Comparison of ENCODE assay signal across 7 mouse cellular contexts in the genomic region with DNA sequence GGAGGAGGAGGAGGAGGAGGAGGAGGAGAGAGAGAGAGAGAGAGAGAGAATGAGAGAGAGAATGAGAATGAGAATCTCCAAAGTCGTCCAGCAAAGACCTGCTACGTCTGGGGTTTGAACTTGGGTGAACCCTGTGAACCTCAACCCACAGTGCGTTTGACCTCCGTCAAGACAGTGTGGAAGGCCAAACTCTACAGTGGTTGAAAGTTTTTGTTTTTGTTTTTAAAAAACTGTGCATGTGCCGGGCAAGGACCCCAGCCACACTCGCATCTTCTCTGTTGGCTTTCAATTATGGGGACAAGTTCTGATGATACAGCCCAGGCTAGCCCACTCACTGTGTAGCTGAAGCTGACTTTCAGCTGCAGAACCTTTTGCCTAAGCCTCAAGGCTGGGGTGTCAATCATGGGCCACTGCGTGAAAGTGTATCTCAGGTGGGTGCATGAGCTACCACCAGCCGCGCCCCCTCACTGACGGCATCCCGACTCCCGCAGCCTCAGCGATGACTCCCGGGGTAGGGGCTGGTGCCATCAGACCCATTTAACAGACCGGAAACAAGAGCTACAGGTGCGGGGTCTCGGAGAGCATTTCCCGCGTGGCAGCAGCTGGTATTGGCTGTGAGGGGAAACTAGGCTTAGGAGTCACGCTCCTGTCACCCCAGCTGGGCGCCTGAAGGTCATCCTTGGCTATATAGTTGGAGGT. TPM values are rescaled to one million over a fixed set of nuclear protein-coding genes. Genes with fewer than 3 reads are reported as not detected.
A peak's percentile ranks its signal among the peaks of the same experiment; 100 is the strongest.
DNase-seq lines count a peak whose midpoint lies in the region; ATAC-seq and TF ChIP-seq lines count a peak whose summit lies in the region.

No protein-coding gene starts in this region.

- H3K4me2 ChIP-seq in forebrain, embryonic 15.5 days (replicated peaks), result peak overlapping the region; percentile 51
- H3K4me2 ChIP-seq in midbrain, embryonic 13.5 days (replicated peaks), result peak overlapping the region; percentile 46

- peak overlapping the region; percentile 28 for H3K4me3 ChIP-seq in testis, adult 2 months (ENCODE audit: control insufficient read depth, low read depth, low read length)
- H3K4me3 ChIP-seq in forebrain, embryonic 15.5 days, result peak overlapping the region; percentile 29
- H3K4me3 ChIP-seq in kidney, adult 2 months (ENCODE audit: insufficient read depth, low read depth, low read length), result 0 out of 2 replicates have a peak overlapping the region, but pooled peaks have one; percentile 1
- 0 out of 2 replicates have a peak overlapping the region, but pooled peaks have one; percentile 15 for H3K4me3 ChIP-seq in midbrain, embryonic 13.5 days (replicated peaks)

- H3K36me3 ChIP-seq in testis, adult 2 months (ENCODE audit: control insufficient read depth, insufficient read depth, low read length), result no peaks in the 10 kb centered on the region
- no peaks in the 10 kb centered on the region for H3K36me3 ChIP-seq in forebrain, embryonic 15.5 days
- no peaks in the 10 kb centered on the region for H3K36me3 ChIP-seq in kidney, adult 2 months (ENCODE audit: control insufficient read depth, insufficient read depth, low read length)
- H3K36me3 ChIP-seq in midbrain, embryonic 13.5 days, result no peaks in the 10 kb centered on the region

- H3K4me1 ChIP-seq in testis, adult 2 months (ENCODE audit: control insufficient read depth, insufficient read depth, low read length), result peaks cover 37% of the 10 kb centered on the region
- H3K4me1 ChIP-seq in forebrain, embryonic 15.5 days, result peaks cover 51% of the 10 kb centered on the region
- H3K4me1 ChIP-seq in kidney, adult 2 months (ENCODE audit: control insufficient read depth, insufficient read depth, low read length), result peaks cover 41% of the 10 kb centered on the region
- peaks cover 33% of the 10 kb centered on the region for H3K4me1 ChIP-seq in midbrain, embryonic 13.5 days (replicated peaks)

- no peak for TF ChIP-seq POLR2A in testis, adult 2 months (IDR thresholded peaks at IDR 0.05; ENCODE audit: control insufficient read depth, low read depth, low read length)
- TF ChIP-seq POLR2A in kidney, adult 2 months (IDR thresholded peaks at IDR 0.05; ENCODE audit: low read depth, low read length), result no peak

- no peak for DNase-seq in testis, postnatal 10 days (ENCODE audit: low spot score)
- peak; percentile 69 for DNase-seq in kidney, adult 2 months
- DNase-seq in embryo, embryonic 10 days (ENCODE audit: low spot score), result no peak
- DNase-seq in layer of hippocampus, adult 9-11 months, result no peak

- no peak for TF ChIP-seq CTCF in testis, adult 2 months (IDR thresholded peaks at IDR 0.05; ENCODE audit: control insufficient read depth, insufficient read depth, insufficient replicate concordance, low read depth, low read length)
- no peak for TF ChIP-seq CTCF in kidney, adult 2 months (conservative IDR thresholded peaks at IDR 0.05; ENCODE audit: insufficient read depth, insufficient read length, low read depth, low read length)

- no peaks in the 10 kb centered on the region for H3K27me3 ChIP-seq in testis, adult 2 months (ENCODE audit: control insufficient read depth, insufficient read depth, low read length)
- peaks cover 6% of the 10 kb centered on the region; the same call in 1 of the 2 replicates for H3K27me3 ChIP-seq in forebrain, embryonic 15.5 days
- H3K27me3 ChIP-seq in kidney, adult 2 months (replicated peaks; ENCODE audit: control insufficient read depth, insufficient read depth, low read length), result no peaks in the 10 kb centered on the region
- peaks cover 20% of the 10 kb centered on the region for H3K27me3 ChIP-seq in midbrain, embryonic 13.5 days

- H3K9me3 ChIP-seq in forebrain, embryonic 15.5 days, result no peaks in the 10 kb centered on the region
- no peaks in the 10 kb centered on the region for H3K9me3 ChIP-seq in midbrain, embryonic 13.5 days

- no peak; the same call in 1 of the 2 replicates for ATAC-seq in forebrain, embryonic 15.5 days (replicated peaks)
- no peak for ATAC-seq in midbrain, embryonic 13.5 days

- WGBS in forebrain, embryonic 15.5 days, result 65% methylated on average over 21 of the region's 21 CpGs
- WGBS in kidney, adult 2 months, result 38% methylated on average over 21 of the region's 21 CpGs
- 64% methylated on average over 21 of the region's 21 CpGs for WGBS in midbrain, embryonic 13.5 days

- no peak overlapping the region for H3K9ac ChIP-seq in forebrain, embryonic 15.5 days (replicated peaks)
- no peak overlapping the region for H3K9ac ChIP-seq in midbrain, embryonic 13.5 days (replicated peaks)

- H3K27ac ChIP-seq in testis, adult 2 months (ENCODE audit: control insufficient read depth, insufficient read depth, low read depth, low read length), result peak overlapping the region; percentile 10; the same call in 1 of the 2 replicates
- H3K27ac ChIP-seq in forebrain, embryonic 15.5 days (replicated peaks), result peak overlapping the region; percentile 49
- peak overlapping the region; percentile 68 for H3K27ac ChIP-seq in kidney, adult 2 months (ENCODE audit: insufficient read depth, low read depth, low read length)
- H3K27ac ChIP-seq in midbrain, embryonic 13.5 days, result no peak overlapping the region

RNA-seq across cellular contexts. Expression of a gene that starts 23.1 kb away (rescaled TPM):
- 9.8 and 9.9 TPM in 2 replicates for polyA plus RNA-seq in testis, adult 2 months (2012; rRNA removed)
- polyA plus RNA-seq in forebrain, embryonic 15.5 days (2015; fragmentation: Nextera tagmentation; extraction: Ambion mirVana), result 24.2 and 29.4 TPM in 2 replicates
- polyA plus RNA-seq in kidney, adult 2 months (2012; rRNA removed), result 64.7 and 82.5 TPM in 2 replicates
- polyA plus RNA-seq in midbrain, embryonic 13.5 days (2015; fragmentation: Nextera tagmentation; extraction: Ambion mirVana), result 13.1 and 15.2 TPM in 2 replicates

RNA-seq across cellular contexts. Expression of a gene that starts 39.5 kb away (rescaled TPM):
- 3,568 and 3,612 TPM in 2 replicates for polyA plus RNA-seq in testis, adult 2 months (2012; rRNA removed)
- polyA plus RNA-seq in forebrain, embryonic 15.5 days (2015; fragmentation: Nextera tagmentation; extraction: Ambion mirVana), result 1.2 and 1.8 TPM in 2 replicates
- 693 and 694 TPM in 2 replicates for polyA plus RNA-seq in kidney, adult 2 months (2012; rRNA removed)
- 1.4 and 1.9 TPM in 2 replicates for polyA plus RNA-seq in midbrain, embryonic 13.5 days (2015; fragmentation: Nextera tagmentation; extraction: Ambion mirVana)

RNA-seq across cellular contexts. Expression of a gene that starts 43.5 kb away (rescaled TPM):
- polyA plus RNA-seq in testis, adult 2 months (2012; rRNA removed), result 0.65 TPM in 1 of 2 replicates, not detected in the other
- polyA plus RNA-seq in forebrain, embryonic 15.5 days (2015; fragmentation: Nextera tagmentation; extraction: Ambion mirVana), result 2.9 and 3.1 TPM in 2 replicates
- 1.0 and 2.8 TPM in 2 replicates for polyA plus RNA-seq in kidney, adult 2 months (2012; rRNA removed)
- 1.2 and 2.1 TPM in 2 replicates for polyA plus RNA-seq in midbrain, embryonic 13.5 days (2015; fragmentation: Nextera tagmentation; extraction: Ambion mirVana)

RNA-seq across cellular contexts. Expression of a gene that starts 48.1 kb away (rescaled TPM):
- polyA plus RNA-seq in testis, adult 2 months (2012; rRNA removed), result 1.2 and 1.6 TPM in 2 replicates
- polyA plus RNA-seq in forebrain, embryonic 15.5 days (2015; fragmentation: Nextera tagmentation; extraction: Ambion mirVana), result 5.4 and 6.6 TPM in 2 replicates
- 2.1 and 2.3 TPM in 2 replicates for polyA plus RNA-seq in kidney, adult 2 months (2012; rRNA removed)
- polyA plus RNA-seq in midbrain, embryonic 13.5 days (2015; fragmentation: Nextera tagmentation; extraction: Ambion mirVana), result 6.9 and 7.2 TPM in 2 replicates

RNA-seq across cellular contexts. Expression of a gene that starts 48.1 kb away (rescaled TPM):
- polyA plus RNA-seq in testis, adult 2 months (2012; rRNA removed), result 38.5 and 46.3 TPM in 2 replicates
- polyA plus RNA-seq in forebrain, embryonic 15.5 days (2015; fragmentation: Nextera tagmentation; extraction: Ambion mirVana), result 88.2 and 89.0 TPM in 2 replicates
- polyA plus RNA-seq in kidney, adult 2 months (2012; rRNA removed), result 60.6 and 79.8 TPM in 2 replicates
- polyA plus RNA-seq in midbrain, embryonic 13.5 days (2015; fragmentation: Nextera tagmentation; extraction: Ambion mirVana), result 73.5 TPM in 2 replicates

Comparison
In these comparisons a context has a peak if more than half of its experiments do, and no peak if none do; other contexts are left out.
1. RNA of a gene that starts 39.5 kb away (polyA plus RNA-seq): 3,568 to 3,612 TPM in testis, adult 2 months and 693 to 694 TPM in kidney, adult 2 months; 1.2 to 1.8 TPM in forebrain, embryonic 15.5 days and 1.4 to 1.9 TPM in midbrain, embryonic 13.5 days; every median in the first group is over 100 times any median in the second.
2. Peak in every context shown above with its lines, with median percentiles within 50 percentile points of each other: H3K4me3 ChIP-seq.